Mouse (Mus musculus): ENCODE measurements around the gene Lamc3.

DNA sequence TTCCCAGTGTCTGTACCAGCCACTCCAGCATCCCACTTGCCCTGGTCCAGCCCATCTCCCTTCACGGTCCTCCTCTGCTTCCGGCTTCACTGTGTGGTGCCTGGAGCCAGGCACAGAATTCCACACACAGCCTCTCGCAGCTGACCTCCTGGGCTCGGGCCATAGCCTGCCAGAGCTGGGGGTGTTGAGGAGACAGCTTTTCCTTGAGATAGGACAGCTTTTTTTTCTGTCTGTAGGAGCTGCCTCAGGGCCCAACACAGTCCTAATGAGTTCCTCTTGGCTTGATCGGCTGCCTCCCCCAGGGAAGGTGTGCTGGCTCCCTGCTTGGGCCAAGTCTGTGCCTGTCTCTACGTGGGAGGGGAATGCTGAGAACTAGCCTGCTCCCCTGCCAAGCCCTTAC lies 17.0 kb downstream of the Lamc3 start:
- TF ChIP-seq GATA1 (IDR thresholded peaks at IDR 0.05; ENCODE audit: low read length): no peak
- no peak for TF ChIP-seq TAL1 (IDR thresholded peaks at IDR 0.05; ENCODE audit: low read length)

All from erythroblast, embryonic 14.5 days (primary cell).